Mouse (Mus musculus) layer of hippocampus, postnatal 14 days (tissue): ENCODE results near the gene Fam241b. TPM values are rescaled to one million over a fixed set of nuclear protein-coding genes. Genes with fewer than 3 reads are reported as not detected.
"Not testable (repeated sequence)": the region's sequence is repeated elsewhere in the genome, so short reads cannot be mapped to it uniquely, and the experiment has no call there.

Experiments used
- DNase-seq, 2 experiments: peaks; one replicate each; pipeline ENCODE4 v3.0.0; 2021 to 2022; ENCODE audit warnings: low spot score in 2 of 2, mixed read lengths in 1 of 2
- total RNA-seq, 2 experiments: library from RNA; stranded (reverse); gene quantifications; 2 replicates each; pipeline ENCODE4 v1.2.3; 2021

Fam241b gene
- total RNA-seq, 2 experiments from 2014 or later, result 42.7 to 44.1 TPM

DNA sequence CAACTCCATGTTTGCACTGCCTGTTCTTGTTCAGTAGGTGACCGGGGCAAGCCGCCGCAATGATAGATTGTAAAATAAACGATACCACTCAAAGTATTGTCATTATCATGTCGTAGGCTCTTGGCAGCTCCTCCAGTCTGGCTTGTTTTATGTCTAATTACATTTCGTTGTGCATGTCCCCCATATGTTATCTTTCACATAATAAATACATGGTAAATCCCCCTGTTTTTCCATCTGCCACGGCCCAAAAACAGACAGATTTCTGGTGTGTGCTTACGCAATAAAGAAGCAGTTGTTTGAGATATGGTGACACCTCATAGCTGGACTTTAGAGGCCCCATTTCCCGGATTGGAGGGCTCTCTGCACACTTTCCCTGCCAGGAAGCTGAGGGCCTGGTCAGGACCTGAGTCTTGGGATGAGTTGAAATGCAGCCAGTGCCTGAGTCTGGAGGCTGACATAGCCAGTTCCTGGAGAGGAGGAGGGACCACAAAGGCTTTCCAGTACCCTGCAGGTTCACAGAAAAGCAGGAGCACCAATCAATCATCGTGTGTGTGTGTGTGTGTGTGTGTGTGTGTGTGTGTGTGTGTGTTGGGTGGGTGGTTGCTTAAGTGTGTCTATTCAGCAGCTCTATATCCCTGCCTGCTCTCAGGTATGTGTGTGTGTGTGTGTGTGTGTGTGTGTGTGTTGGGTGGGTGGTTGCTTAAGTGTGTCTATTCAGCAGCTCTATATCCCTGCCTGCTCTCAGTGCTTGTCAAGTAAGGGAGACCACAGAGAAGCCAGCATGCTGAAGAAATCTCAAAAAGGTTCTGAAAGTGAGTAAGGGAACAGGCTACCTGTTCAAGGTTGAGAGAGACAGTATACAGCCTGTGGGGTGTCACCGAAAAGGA is 67.2 kb downstream of the Fam241b start:
- DNase-seq, result peak in 1 of 2 experiments; percentile 21

DNA sequence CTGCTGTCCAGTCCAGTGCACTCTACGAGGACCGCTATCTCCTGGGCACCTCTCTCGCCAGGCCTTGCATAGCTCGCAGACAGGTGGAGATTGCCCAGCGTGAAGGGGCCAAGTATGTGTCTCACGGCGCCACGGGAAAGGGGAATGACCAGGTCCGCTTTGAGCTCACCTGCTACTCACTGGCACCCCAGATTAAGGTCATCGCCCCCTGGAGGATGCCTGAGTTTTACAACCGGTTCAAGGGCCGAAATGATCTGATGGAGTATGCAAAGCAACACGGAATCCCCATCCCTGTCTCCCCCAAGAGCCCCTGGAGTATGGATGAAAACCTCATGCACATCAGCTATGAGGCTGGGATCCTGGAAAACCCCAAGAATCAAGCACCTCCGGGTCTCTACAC is 72.4 kb downstream of the Fam241b start:
- DNase-seq, result not testable (repeated sequence)

DNA sequence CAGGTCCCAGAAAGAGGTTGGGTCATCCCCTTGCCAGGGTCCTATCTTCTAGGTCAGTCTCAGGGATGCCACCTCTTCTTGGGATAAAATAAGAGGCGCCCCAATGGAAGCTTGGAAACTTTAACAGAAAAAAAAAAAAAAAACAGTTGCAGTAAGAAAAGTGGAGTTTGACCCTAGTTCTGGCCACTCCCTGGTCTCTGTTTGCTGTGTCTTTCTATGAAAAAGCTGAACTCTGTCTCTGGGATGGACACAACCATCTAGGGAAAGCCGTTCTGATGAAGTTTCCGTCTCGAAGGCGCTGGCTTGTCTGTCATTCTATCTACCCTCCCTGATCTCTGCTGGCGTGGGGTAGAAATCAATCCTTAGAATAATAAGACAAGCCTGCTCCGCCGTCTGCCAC is 73.1 kb downstream of the Fam241b start:
- no peak for DNase-seq

DNA sequence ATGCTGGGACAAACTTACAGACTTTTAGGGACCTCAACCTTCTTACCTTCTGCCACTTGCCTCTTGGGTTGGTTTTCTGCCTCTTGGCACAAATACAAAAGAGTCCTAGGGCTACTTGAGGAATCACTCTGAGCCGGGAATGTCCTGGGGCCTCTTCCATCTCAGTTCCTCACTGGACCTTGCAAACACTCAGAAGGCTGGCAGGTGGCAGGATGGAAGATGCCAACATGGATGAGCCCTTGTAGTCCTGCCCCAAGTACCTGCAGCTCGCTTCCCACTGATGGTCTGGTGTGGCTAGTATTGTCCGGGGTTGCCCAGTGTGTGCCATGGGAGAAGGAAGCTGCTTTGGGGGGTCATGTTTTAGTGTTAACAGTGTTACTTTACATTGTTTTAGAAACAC is 73.8 kb downstream of the Fam241b start:
- DNase-seq, result no peak

DNA sequence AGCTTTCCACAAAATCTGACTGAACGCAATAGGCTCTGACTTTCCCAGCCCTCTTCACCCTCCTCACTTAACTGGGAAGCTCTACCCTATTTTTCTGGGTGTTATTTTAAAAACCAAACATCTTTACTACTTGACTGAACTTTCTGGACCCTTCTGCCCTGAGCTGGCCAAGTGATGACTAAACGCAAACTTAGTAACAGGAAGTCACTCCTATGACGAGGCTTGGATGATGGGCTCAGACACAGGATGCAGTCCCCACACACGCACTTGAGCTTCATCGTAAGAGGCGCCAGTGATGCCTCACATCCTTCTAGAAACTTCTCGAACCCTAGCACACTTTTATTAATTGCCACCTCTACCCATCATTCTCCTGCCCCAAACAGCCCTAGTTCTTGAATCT is 74.3 kb downstream of the Fam241b start:
- no peak for DNase-seq

DNA sequence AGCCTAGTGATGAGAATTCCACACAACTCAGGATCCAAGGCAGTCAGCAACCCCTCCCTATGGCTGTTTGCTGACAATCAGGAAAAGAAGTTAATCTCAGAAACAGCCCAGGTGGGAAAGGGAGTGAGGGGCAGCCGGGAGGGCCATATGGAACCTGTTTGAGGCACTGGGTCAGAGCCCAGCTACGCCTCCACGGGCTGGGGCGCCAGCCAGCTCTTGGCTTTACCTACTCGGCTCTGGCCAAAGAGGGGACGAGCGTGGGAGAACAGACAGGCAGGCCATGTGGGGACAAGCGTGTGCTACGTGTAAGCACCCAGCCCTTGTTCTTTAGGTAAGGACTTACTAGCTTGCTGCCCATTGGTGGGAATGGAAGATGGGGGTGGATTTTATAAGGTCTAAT is 75.2 kb downstream of the Fam241b start:
- DNase-seq, result peak; percentile 17 to 55

DNA sequence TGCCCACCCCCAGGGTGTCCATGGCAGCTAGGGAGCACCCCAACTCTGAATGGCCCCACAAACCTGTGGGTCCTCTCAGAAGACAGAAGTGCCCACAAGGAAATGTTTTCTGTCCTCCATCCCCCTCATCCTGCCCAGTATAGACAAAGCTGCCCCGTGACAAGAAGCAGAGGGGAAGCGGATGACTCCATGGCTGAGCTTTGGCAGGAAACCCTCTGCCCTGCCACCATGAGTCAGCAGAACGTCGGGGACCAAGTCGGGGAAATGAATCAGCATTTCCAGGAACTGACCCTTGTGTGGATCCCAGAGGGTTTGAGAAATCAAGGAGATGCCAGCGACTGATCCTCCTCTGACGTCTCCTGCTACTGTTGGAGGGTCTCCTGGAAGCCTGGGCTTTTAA is 77.5 kb downstream of the Fam241b start:
- DNase-seq, result no peak

DNA sequence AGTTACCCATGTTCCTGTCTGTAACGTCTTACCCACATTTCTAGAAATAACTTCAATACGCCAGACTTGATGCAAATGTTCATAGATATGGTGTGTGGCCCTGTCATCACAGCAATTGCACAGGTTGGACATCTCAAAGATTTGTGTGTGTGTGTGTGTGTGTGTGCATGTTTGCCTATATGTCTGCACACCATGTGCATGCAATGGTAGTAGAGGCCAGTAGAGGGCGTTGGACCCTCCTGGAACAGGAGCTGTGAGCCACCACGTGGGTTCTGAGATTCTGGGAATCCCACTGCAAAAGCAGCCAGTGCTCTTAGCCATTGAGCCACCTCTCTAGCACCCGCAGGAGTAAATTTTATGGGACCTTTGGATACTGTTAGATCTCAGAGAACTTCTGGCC is 80.9 kb downstream of the Fam241b start:
- DNase-seq, result no peak

DNA sequence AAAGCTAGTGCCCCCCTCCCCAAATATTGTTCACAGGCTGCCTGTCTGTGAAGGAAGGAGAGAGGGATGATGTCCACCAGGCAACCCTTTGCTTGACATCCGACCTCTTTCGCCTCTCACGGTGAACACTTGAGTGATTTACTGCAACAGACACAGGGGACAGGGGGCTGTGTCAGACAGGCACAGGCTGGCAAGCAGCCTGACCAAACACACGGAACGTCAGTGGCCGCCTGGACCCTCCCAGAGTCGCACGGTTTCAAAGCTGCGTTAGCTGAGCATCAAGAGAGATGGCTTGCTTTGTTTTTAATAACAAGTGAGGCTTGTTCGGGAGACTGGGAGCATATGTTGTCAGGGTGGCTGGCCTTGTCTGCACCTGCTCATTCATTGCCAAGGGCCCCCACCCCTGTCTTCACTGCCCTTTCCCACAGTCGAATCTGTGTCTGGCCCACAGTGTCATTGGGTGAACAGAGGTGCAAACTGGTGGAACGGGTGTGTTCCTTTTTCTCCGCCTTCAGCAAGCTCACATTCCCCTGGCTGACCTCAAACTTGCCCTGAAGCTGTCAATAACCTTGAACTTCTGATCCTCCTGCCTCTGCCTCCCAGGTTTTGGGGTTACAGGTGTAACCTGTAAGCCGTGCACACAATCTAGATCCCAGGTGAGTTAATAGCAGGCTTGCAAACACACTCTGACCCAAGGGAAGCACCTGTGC is 82.6 kb downstream of the Fam241b start:
- DNase-seq, result no peak

DNA sequence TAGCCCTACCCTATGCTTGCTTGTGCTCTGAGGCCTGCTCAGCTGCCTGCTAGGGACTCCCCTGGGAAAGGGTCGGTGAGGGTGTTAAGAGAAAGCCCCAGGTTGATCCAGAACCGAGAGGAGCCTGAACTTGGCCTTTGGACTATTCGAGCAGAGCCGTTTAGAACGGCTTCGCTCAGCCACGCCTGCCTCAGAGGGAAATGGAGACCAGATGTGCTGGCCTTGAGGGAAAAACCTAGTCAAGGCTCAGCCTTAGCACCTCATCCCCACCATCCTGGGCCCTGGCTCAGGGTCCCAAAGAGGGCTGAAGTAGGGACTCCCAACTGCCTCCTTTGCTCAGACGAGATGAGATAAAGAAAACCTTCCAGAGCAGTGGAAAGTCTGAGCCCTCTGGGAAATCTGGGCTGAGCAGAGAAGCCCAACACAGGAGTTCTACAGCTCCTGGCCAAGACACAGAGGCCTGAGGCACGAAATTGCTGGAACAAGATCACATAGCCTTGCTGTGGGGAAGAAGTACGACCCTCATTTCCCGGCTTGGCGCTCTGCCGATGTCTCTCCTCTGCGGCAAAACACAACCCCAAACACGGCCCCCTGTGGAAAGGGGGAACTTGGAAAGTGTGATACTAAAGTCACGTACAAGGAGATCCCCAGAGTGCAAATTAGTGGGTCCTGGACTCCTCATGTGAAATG is 83.4 kb downstream of the Fam241b start:
- no peak for DNase-seq

DNA sequence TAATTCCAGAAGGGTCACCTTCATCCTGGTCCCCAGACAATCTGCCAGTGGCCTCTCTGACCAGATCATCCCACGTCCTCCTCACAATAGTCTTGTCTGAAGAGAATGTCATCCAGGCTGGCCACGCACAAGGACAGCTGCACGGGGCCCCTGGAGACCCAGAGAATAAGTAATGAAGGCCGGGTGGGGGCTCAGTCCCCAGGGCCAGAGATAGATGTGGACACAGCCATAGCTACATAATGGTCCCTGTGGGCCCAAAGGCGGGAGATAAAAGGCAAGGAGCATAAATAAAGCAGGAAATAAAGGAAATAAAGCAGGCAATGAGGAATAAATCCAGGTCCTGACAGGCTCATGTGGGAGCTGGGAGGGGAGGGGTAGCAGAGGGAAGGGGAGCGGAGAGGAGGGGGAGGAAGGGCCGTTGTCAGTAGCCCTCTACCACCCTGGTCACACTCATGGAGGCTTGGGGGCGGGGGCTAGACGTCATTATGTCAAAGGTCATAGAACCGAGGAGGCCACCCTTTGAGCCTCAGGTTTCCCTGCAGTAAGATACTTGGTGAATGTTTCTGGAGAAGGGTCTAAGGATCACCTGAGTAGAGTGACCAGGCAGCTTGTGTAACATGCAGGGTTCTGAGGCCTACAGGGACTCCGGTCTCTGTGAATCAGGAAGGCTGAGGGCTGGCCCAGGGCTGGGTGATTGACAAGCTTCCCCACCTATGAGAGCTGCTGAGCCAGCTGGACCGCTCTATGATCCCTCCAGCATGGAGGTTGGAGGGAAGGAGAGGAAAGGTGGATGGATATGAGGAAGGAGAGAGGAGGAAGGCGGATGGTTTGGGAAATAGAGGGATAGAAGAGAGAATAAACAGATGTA is 85.0 kb downstream of the Fam241b start:
- no peak for DNase-seq

Other genes with a start within 250 kb of the Fam241b start
- gene Col13a1, start 164.8 kb downstream of the Fam241b start, total RNA-seq, result 1 to 10 TPM; 1.7 to 2.4 TPM
- not detected for gene Neurog3, start 10.8 kb downstream of the Fam241b start, total RNA-seq
- gene Tspan15, start 87.3 kb upstream of the Fam241b start, total RNA-seq, result 10 to 100 TPM; 18.0 to 20.0 TPM
- gene Tacr2, start 108.5 kb upstream of the Fam241b start, total RNA-seq, result under 1 TPM; 0.18 to 0.33 TPM
- gene Hk1, start 236.0 kb upstream of the Fam241b start, total RNA-seq, result 100 to 1,000 TPM; 307 to 312 TPM